Mouse (Mus musculus) cortical plate, adult 2 months (tissue): ENCODE measurements around the gene Prss36.
A peak's percentile ranks its signal among the peaks of the same experiment; 100 is the strongest.

ENCODE experiments used
- CTCF ChIP-seq: fragments of 200-500 bp; IDR thresholded peaks from 2 replicates; pipeline ENCODE4 v1.5.1; 2011; ENCODE audit warnings: mild to moderate bottlenecking, control low read depth, low read length; ENCODE audit not compliant: insufficient read depth; ENCODE audit errors: extremely low read depth
- POLR2A ChIP-seq: fragments of 200-500 bp; IDR thresholded peaks from 2 replicates; pipeline ENCODE4 v1.6.1; 2011; ENCODE audit warnings: mild to moderate bottlenecking, low read length, control low read depth; ENCODE audit not compliant: insufficient read depth; ENCODE audit errors: extremely low read depth

DNA sequence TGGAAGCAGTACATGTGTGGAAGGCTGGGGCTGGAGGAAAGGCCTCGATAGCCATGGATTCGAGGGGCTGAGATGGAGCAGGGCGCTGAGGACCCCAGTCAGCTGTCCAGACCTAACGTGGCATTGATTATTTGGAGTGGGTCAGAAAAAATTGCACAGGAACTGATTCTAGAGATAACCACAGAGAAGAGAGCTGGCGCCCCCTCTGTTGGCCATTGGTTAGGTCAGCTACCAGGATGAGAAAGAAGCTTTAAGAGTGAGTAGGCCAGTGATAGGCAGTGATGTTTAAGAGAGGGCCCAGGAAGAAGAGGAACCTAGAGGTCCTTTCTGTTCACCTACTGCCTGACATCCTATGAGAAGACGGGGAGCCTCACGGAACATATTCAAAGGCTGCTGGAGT is 27.2 kb downstream of the Prss36 start:
- TF ChIP-seq CTCF (peak; percentile 19; the same call in 1 of the 2 replicates), POLR2A (no peak)
